Mouse (Mus musculus): Measurements from ENCODE around the gene Zfhx2.
A peak's percentile ranks its signal among the peaks of the same experiment; 100 is the strongest.
"Not testable (repeated sequence)": the region's sequence is repeated elsewhere in the genome, so short reads cannot be mapped to it uniquely, and the experiment has no call there.

The Zfhx2 gene

GRCm38 (mm10) chr14:55047971-55048531 is 44.1 kb downstream of the Zfhx2 start:
- DNase-seq (ENCODE audit: low spot score), result no peak

- DNase-seq (ENCODE audit: low spot score), result not testable (repeated sequence)
These were observed 48.4 kb downstream of the Zfhx2 start for GRCm38 (mm10) chr14:55043694-55044093.

- no peak for DNase-seq (ENCODE audit: low spot score)
These were observed 59.4 kb downstream of the Zfhx2 start for GRCm38 (mm10) chr14:55032695-55033225.

- peak; percentile 49 for DNase-seq (ENCODE audit: low spot score)
These were observed 63.0 kb downstream of the Zfhx2 start for GRCm38 (mm10) chr14:55029034-55029698.

- DNase-seq (ENCODE audit: low spot score), result peak; percentile 75
These were observed 63.7 kb downstream of the Zfhx2 start for GRCm38 (mm10) chr14:55028333-55028835.

- peak; percentile 43 for DNase-seq (ENCODE audit: low spot score)
These were observed 64.5 kb downstream of the Zfhx2 start for GRCm38 (mm10) chr14:55027653-55028052.

- DNase-seq (ENCODE audit: low spot score), result peak; percentile 61
These were observed 64.9 kb downstream of the Zfhx2 start for GRCm38 (mm10) chr14:55027251-55027650.

- no peak for DNase-seq (ENCODE audit: low spot score)
These were observed 66.6 kb downstream of the Zfhx2 start for GRCm38 (mm10) chr14:55025527-55025926.

GRCm38 (mm10) chr14:55024236-55024635 is 67.9 kb downstream of the Zfhx2 start:
- DNase-seq (ENCODE audit: low spot score), result peak; percentile 78

GRCm38 (mm10) chr14:55023011-55023410 is 69.1 kb downstream of the Zfhx2 start:
- no peak for DNase-seq (ENCODE audit: low spot score)

GRCm38 (mm10) chr14:55020394-55020793 is 71.7 kb downstream of the Zfhx2 start:
- no peak for DNase-seq (ENCODE audit: low spot score)

GRCm38 (mm10) chr14:55016876-55017275 is 75.2 kb downstream of the Zfhx2 start:
- DNase-seq (ENCODE audit: low spot score), result no peak

GRCm38 (mm10) chr14:55015767-55016111 is 76.4 kb downstream of the Zfhx2 start:
- DNase-seq (ENCODE audit: low spot score), result no peak

GRCm38 (mm10) chr14:55014991-55015766 is 76.9 kb downstream of the Zfhx2 start, which contains the start of gene Ngdn:
TSS of gene Ngdn (plus strand) at chr14:55015454.
- DNase-seq (ENCODE audit: low spot score), result peak; percentile 100

- DNase-seq (ENCODE audit: low spot score), result peak; percentile 76
These were observed 77.5 kb downstream of the Zfhx2 start for GRCm38 (mm10) chr14:55014591-55014990.

- peak; percentile 49 for DNase-seq (ENCODE audit: low spot score)
These were observed 81.0 kb downstream of the Zfhx2 start for GRCm38 (mm10) chr14:55011116-55011515.
